Mouse (Mus musculus) thymus, postnatal 0 days (tissue): ENCODE results near the gene Hsf2bp. TPM values are rescaled to one million over a fixed set of nuclear protein-coding genes. Genes with fewer than 3 reads are reported as not detected.
"Not testable (repeated sequence)": the region's sequence is repeated elsewhere in the genome, so short reads cannot be mapped to it uniquely, and the experiment has no call there.

Source experiments
- DNase-seq: peaks from one replicate; pipeline ENCODE4 v3.0.0-alpha.2; 2015; ENCODE audit warnings: low spot score
- polyA plus RNA-seq: library from polyadenylated mRNA; unstranded; fragments of >200 nt; fragmentation: Nextera tagmentation; extraction: Ambion mirVana; gene quantifications from 2 replicates; pipeline ENCODE4 v1.2.1, GENCODE M21; 2015

Gene Hsf2bp
- polyA plus RNA-seq, result 0.29 and 0.69 TPM in 2 replicates

GRCm38 (mm10) chr17:32035609-32036508 is at the start of gene Hsf2bp, which contains the start of gene Rrp1b:
Gene Hsf2bp, minus strand, starts transcription at chr17:32036349.
Gene Rrp1b, plus strand, starts transcription at chr17:32036100.
- DNase-seq, result peak; percentile 85

- no peak for DNase-seq
These were observed 47.2 kb upstream of the Hsf2bp start for GRCm38 (mm10) chr17:32083351-32083750.

- DNase-seq, result peak; percentile 68
These were observed 39.0 kb upstream of the Hsf2bp start for GRCm38 (mm10) chr17:32075164-32075563.

- no peak for DNase-seq
These were observed 38.5 kb upstream of the Hsf2bp start for GRCm38 (mm10) chr17:32074658-32075057.

- DNase-seq, result peak; percentile 70
These were observed 37.2 kb upstream of the Hsf2bp start for GRCm38 (mm10) chr17:32073359-32073758.

- DNase-seq, result no peak
These were observed 32.7 kb upstream of the Hsf2bp start for GRCm38 (mm10) chr17:32068810-32069209.

GRCm38 (mm10) chr17:32068381-32068780 is 32.2 kb upstream of the Hsf2bp start:
- DNase-seq, result no peak

- DNase-seq, result peak; percentile 15
These were observed 31.4 kb upstream of the Hsf2bp start for GRCm38 (mm10) chr17:32067541-32067940.

- not testable (repeated sequence) for DNase-seq
These were observed 28.6 kb upstream of the Hsf2bp start for GRCm38 (mm10) chr17:32064762-32065161.

GRCm38 (mm10) chr17:32063654-32064053 is 27.5 kb upstream of the Hsf2bp start:
- no peak for DNase-seq

- no peak for DNase-seq
These were observed 25.1 kb upstream of the Hsf2bp start for GRCm38 (mm10) chr17:32061219-32061618.

- DNase-seq, result no peak
These were observed 22.9 kb upstream of the Hsf2bp start for GRCm38 (mm10) chr17:32059084-32059483.

GRCm38 (mm10) chr17:32057843-32058242 is 21.7 kb upstream of the Hsf2bp start:
- DNase-seq, result no peak

GRCm38 (mm10) chr17:32053677-32054076 is 17.5 kb upstream of the Hsf2bp start:
- DNase-seq, result no peak

GRCm38 (mm10) chr17:32052237-32053080 is 16.3 kb upstream of the Hsf2bp start:
- no peak for DNase-seq

GRCm38 (mm10) chr17:32050609-32051008 is 14.5 kb upstream of the Hsf2bp start:
- DNase-seq, result no peak

GRCm38 (mm10) chr17:32049914-32050313 is 13.8 kb upstream of the Hsf2bp start:
- DNase-seq, result no peak

GRCm38 (mm10) chr17:32048351-32048750 is 12.2 kb upstream of the Hsf2bp start:
- DNase-seq, result no peak

GRCm38 (mm10) chr17:32046541-32046940 is 10.4 kb upstream of the Hsf2bp start:
- DNase-seq, result no peak

- no peak for DNase-seq
These were observed 4.1 kb upstream of the Hsf2bp start for GRCm38 (mm10) chr17:32040263-32040662.

- no peak for DNase-seq
These were observed 625 bp upstream of the Hsf2bp start for GRCm38 (mm10) chr17:32036509-32037438.
